Mouse (Mus musculus): Measurements from ENCODE around the gene Sv2a. TPM values are rescaled to one million over a fixed set of nuclear protein-coding genes. Genes with fewer than 3 reads are reported as not detected.
"Not testable (repeated sequence)": the region's sequence is repeated elsewhere in the genome, so short reads cannot be mapped to it uniquely, and the experiment has no call there.

Gene Sv2a
- polyA plus RNA-seq, 1 experiment: 0.92 TPM

DNA sequence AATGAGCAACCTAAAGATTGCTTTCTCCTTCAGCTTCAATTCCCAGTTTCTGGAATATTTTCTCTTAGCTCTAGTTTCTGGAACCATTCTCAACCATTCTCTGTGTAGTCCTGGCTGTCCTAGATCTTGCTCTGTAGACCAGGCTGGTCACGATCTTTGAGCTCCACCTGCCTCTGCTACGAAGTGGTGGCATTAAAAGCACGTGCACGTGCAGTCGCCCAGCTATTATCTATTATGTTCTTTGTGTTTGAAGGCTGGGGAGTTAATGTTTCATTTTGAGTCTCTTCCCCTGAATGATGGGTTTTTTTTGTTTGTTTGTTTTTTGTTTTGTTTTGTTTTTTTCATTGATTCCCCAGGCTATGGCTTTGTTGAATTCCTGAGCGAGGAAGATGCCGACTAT is 7.8 kb upstream of the Sv2a start:
- Histone ChIP-seq H3K27ac (ENCODE audit: insufficient read depth, low read depth, low read length) (peak overlapping the region; percentile 46), H3K4me3 (ENCODE audit: insufficient read depth, low read length) (peak overlapping the region; percentile 83), H3K4me1 (ENCODE audit: control insufficient read depth, insufficient read depth, low read length) (peaks cover 39% of the 10 kb centered on the region)
- no peak for TF ChIP-seq CTCF (IDR thresholded peaks at IDR 0.05; ENCODE audit: low read depth, low read length)
- TF ChIP-seq POLR2A (IDR thresholded peaks at IDR 0.05; ENCODE audit: borderline replicate concordance, low read depth, low read length): no peak

DNA sequence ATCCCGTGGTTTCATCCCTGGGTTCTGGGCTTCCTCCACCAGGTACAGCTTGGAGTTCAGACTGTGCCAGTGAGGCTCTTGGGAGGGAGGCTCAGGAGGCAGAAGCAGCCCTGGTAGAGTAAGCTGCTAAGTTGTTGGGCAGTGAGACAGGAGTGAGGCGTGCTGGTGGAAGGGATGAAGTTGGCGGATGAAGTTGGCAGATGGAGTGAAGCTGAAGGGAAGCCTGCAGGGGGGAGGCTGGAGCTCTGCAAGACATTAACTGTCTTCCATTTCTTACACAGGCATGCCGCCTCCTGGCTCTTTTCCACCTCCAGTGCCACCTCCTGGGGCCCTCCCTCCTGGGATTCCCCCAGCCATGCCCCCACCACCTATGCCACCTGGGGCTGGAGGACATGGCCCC is 6.9 kb upstream of the Sv2a start:
- Histone ChIP-seq H3K4me3 (ENCODE audit: insufficient read depth, low read length) (peak overlapping the region; percentile 83; the same call in 1 of the 2 replicates), H3K4me1 (ENCODE audit: control insufficient read depth, insufficient read depth, low read length) (peaks cover 34% of the 10 kb centered on the region)
- not testable (repeated sequence) for H3K27ac ChIP-seq (ENCODE audit: insufficient read depth, low read depth, low read length)

DNA sequence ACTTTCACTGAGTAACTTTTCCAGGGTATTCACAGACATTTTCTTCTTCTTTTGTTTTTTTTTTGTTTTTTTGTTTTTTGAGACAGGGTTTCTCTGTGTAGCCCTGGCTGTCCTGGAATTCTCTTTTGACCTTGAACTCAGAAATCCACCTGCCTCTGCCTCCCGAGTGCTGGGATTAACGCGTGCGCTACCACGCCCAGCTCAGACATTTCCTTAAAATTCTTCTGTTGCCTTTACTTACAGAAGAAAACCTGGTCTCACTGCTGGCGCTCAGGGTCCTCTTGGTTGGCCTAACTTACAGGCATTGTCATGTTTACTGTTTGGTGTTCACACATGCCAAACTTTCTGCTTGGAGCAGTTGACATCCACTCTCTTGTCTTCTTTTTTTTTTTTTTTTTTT is 5.7 kb upstream of the Sv2a start:
- TF ChIP-seq POLR2A (IDR thresholded peaks at IDR 0.05; ENCODE audit: borderline replicate concordance, low read depth, low read length) (no peak), CTCF (IDR thresholded peaks at IDR 0.05; ENCODE audit: low read depth, low read length) (no peak)
- H3K27ac ChIP-seq (ENCODE audit: insufficient read depth, low read depth, low read length): peak overlapping the region; percentile 70; the same call in 1 of the 2 replicates
- H3K4me3 ChIP-seq (ENCODE audit: insufficient read depth, low read length): no peak overlapping the region
- H3K4me1 ChIP-seq (ENCODE audit: control insufficient read depth, insufficient read depth, low read length): peaks cover 33% of the 10 kb centered on the region

DNA sequence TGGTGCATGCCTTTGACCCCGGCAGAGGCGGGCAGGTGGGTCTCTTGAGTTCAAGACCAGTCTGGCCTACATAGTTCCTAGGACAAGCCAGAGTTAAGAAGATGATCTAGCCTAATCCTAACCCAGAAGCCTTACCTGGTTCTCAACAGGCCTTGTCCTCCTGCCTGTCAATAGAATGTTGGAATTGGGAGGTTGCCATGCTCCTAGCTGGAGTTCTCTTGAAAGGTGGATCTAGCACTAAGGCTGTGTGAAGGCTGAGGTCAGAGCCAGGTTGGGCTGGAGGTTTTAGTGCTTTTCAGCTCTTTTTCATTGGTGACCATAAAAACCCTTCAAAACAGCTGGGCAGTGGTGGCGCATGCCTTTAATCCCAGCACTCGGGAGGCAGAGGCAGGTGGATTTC is 2.5 kb upstream of the Sv2a start:
- Histone ChIP-seq H3K4me3 (ENCODE audit: insufficient read depth, low read length) (no peak overlapping the region), H3K4me1 (ENCODE audit: control insufficient read depth, insufficient read depth, low read length) (peaks cover 41% of the 10 kb centered on the region), H3K27ac (ENCODE audit: insufficient read depth, low read depth, low read length) (no peak overlapping the region)
- TF ChIP-seq POLR2A (IDR thresholded peaks at IDR 0.05; ENCODE audit: borderline replicate concordance, low read depth, low read length): no peak
- TF ChIP-seq CTCF (IDR thresholded peaks at IDR 0.05; ENCODE audit: low read depth, low read length): no peak

DNA sequence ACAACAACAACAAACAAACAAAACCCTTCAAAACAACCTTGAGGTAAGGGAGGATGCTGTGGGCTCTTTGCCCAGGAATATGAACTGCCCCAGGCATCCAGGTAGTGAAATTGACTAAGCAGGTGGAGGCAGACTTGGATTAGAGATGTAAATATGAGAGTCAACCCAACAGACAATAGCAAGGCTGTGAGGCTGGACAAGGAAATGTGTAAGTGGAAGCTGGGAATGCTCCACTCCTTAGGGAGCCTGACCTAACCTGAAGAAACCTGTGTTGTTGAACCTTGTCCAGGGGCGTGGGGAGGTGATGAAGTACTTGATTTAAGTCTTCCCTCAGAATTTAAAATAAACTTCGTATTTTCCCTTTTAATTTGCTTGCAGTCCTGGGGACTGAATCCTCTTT is 2.0 kb upstream of the Sv2a start:
- Histone ChIP-seq H3K4me3 (ENCODE audit: insufficient read depth, low read length) (no peak overlapping the region), H3K27ac (ENCODE audit: insufficient read depth, low read depth, low read length) (no peak overlapping the region), H3K4me1 (ENCODE audit: control insufficient read depth, insufficient read depth, low read length) (peaks cover 43% of the 10 kb centered on the region)
- TF ChIP-seq POLR2A (IDR thresholded peaks at IDR 0.05; ENCODE audit: borderline replicate concordance, low read depth, low read length) (no peak), CTCF (IDR thresholded peaks at IDR 0.05; ENCODE audit: low read depth, low read length) (no peak)

DNA sequence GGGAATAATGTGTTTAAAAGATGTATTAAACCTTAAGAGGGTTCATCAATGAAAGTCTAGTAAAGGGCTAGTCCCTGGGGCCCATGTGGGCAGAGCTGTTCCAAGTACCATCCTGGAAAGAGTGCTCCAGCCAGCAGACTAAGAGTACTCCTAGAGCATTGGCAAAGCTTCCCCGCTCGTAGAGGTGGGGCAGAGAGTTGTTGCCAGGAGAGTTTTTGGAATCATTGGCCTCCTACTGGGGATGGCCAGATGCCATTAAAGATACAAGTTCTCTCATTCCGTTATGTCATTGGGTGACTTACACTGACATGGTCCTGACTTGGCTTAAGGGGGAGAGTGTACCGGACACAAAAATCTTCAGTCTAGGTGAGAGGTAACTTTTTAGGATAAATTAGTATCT is 1.4 kb upstream of the Sv2a start:
- H3K4me1 ChIP-seq (ENCODE audit: control insufficient read depth, insufficient read depth, low read length): peaks cover 38% of the 10 kb centered on the region
- H3K27ac ChIP-seq (ENCODE audit: insufficient read depth, low read depth, low read length): no peak overlapping the region
- no peak for TF ChIP-seq CTCF (IDR thresholded peaks at IDR 0.05; ENCODE audit: low read depth, low read length)
- TF ChIP-seq POLR2A (IDR thresholded peaks at IDR 0.05; ENCODE audit: borderline replicate concordance, low read depth, low read length): no peak
- H3K4me3 ChIP-seq (ENCODE audit: insufficient read depth, low read length): no peak overlapping the region

DNA sequence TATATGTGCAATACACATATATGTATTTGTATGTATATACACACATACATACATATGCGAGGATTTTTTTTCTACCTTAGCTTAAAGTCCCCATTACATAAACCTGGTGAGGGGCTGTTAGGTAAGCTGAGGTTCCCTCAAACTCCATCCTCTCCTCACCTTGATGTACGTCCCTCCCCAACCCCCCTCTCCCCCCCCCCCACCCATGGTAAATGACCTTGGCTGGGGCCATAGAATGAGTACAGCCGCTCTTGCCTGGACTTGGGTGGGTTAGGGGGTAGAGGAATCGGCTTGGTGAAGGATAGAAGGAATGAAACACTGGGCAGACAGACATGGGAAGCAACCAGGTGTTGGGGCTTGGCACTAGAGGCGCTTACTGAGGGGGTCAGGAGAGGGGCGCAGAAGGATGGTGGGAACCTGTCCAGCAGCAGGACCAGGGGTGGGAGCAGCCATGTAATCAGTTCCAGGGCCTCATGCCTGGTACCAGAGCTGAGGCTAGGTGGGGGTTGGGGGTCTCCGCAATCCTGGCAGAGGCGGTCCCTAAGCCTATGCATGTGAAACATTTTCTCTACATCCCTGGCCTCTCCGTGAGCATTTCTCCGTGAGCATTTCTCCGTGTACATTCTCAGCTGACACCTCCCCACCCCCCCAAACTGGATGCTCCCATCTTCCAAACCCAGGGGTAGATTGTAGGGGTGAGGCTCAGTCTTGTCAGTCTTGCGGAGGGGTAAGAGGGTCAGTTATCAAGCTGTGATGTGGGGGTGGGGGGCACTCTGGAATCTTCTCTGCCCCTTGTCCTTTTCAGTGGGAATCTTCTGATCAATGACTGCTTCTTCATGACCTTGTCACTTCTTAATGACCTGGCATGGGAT is 795 bp downstream of the Sv2a start:
- Histone ChIP-seq H3K4me3 (ENCODE audit: insufficient read depth, low read length) (no peak overlapping the region), H3K27ac (ENCODE audit: insufficient read depth, low read depth, low read length) (no peak overlapping the region), H3K4me1 (ENCODE audit: control insufficient read depth, insufficient read depth, low read length) (peaks cover 20% of the 10 kb centered on the region)
- TF ChIP-seq CTCF (IDR thresholded peaks at IDR 0.05; ENCODE audit: low read depth, low read length) (no peak), POLR2A (IDR thresholded peaks at IDR 0.05; ENCODE audit: borderline replicate concordance, low read depth, low read length) (no peak)

DNA sequence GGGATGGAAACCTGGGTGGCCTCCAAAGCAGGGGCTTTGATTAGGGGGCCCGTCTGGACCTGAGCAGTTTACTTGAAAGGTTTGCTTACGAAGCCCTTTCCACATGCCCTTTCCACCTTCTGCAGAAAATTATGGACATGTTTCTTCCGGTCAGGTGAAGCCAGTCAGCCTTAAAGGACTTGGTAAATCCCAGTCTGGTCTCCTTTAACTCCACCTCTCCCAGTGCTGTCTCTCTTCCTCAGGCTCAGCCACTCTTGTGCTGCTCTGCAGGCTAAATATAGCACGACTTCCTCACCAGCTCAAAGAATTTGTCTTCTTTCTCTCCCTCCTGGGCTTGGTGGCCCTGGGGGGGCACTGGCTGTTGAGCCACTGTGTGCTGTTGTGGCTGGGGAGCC is 1.4 kb downstream of the Sv2a start:
- H3K4me3 ChIP-seq (ENCODE audit: insufficient read depth, low read length): no peak overlapping the region
- peak overlapping the region; percentile 2; the same call in 1 of the 2 replicates for H3K27ac ChIP-seq (ENCODE audit: insufficient read depth, low read depth, low read length)
- TF ChIP-seq CTCF (IDR thresholded peaks at IDR 0.05; ENCODE audit: low read depth, low read length): no peak
- no peak for TF ChIP-seq POLR2A (IDR thresholded peaks at IDR 0.05; ENCODE audit: borderline replicate concordance, low read depth, low read length)
- peaks cover 20% of the 10 kb centered on the region for H3K4me1 ChIP-seq (ENCODE audit: control insufficient read depth, insufficient read depth, low read length)

DNA sequence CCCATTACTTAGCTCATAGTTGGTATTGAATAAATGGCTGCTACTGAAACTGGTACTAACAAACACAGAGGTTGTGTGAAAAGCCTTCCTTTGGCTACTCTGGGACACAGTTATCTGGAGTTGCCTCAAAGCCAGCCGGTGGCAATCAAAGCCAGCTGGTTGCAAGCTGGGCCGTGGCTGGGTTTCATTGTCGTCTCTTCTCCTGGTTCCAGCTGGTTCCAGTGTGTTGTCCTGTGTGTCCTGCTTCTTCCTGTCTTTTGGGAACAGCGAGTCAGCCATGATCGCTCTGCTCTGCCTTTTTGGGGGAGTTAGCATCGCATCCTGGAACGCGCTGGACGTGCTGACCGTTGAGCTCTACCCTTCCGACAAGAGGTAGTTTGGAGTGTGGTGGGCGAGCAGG is 12.0 kb downstream of the Sv2a start:
- TF ChIP-seq POLR2A (IDR thresholded peaks at IDR 0.05; ENCODE audit: borderline replicate concordance, low read depth, low read length) (no peak), CTCF (IDR thresholded peaks at IDR 0.05; ENCODE audit: low read depth, low read length) (no peak)
- H3K4me1 ChIP-seq (ENCODE audit: control insufficient read depth, insufficient read depth, low read length): peaks cover 5% of the 10 kb centered on the region
- H3K27ac ChIP-seq (ENCODE audit: insufficient read depth, low read depth, low read length): no peak overlapping the region
- no peak overlapping the region for H3K4me3 ChIP-seq (ENCODE audit: insufficient read depth, low read length)

DNA sequence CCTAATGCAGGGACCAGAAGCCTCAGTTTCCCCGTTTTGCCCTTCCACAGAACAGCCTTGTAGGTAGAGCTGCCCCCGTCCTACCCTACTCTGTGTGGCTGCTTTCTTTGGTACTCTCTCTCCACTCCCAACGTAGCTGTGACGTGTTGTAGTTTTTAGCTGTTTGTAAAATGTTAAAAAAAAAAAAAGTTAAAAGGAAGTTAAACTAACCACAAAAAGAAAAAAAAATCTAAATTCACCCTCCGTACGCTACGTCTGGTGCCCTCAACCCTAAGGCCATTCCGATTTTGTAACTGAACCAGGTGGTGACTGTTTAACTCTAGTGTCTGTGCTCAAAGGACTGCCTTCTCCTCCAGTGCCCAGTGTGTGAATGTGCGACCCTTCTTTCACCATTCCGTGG is 14.0 kb downstream of the Sv2a start:
- Histone ChIP-seq H3K4me3 (ENCODE audit: insufficient read depth, low read length) (no peak overlapping the region), H3K4me1 (ENCODE audit: control insufficient read depth, insufficient read depth, low read length) (peaks cover 11% of the 10 kb centered on the region), H3K27ac (ENCODE audit: insufficient read depth, low read depth, low read length) (no peak overlapping the region)
- no peak for TF ChIP-seq POLR2A (IDR thresholded peaks at IDR 0.05; ENCODE audit: borderline replicate concordance, low read depth, low read length)
- TF ChIP-seq CTCF (IDR thresholded peaks at IDR 0.05; ENCODE audit: low read depth, low read length): no peak

Measured in bone marrow macrophage, adult 2 months (primary cell).